Comparison of ENCODE assay signal across 11 mouse cellular contexts in genomic region chr1:59902634-59903033, GRCm38 (mm10). TPM values are rescaled to one million over a fixed set of nuclear protein-coding genes. Genes with fewer than 3 reads are reported as not detected.
DNase-seq lines count a peak whose midpoint lies in the region; TF ChIP-seq lines count a peak whose summit lies in the region.
"Had no signal": no experiment of that assay in that cellular context is flagged by ENCODE, and none has a peak within 500 bp of the region (broad histone marks: within the 10 kb centered on the region; RNA-seq: fewer than 3 reads in every experiment).

No protein-coding gene starts in this region.

- H3K4me3 ChIP-seq in kidney, adult 2 months (ENCODE audit: insufficient read depth, low read depth, low read length) = no peak overlapping the region
- no peak overlapping the region for H3K4me3 ChIP-seq in myocyte
- H3K4me3 ChIP-seq: limb, embryonic 13.5 days; neural tube, embryonic 15.5 days had no signal

- no peaks in the 10 kb centered on the region for H3K27me3 ChIP-seq in kidney, adult 2 months (replicated peaks; ENCODE audit: control insufficient read depth, insufficient read depth, low read length)
- no peaks in the 10 kb centered on the region for H3K27me3 ChIP-seq in myocyte (ENCODE audit: control insufficient read depth, insufficient read depth, insufficient read length)
- H3K27me3 ChIP-seq: limb, embryonic 13.5 days; neural tube, embryonic 15.5 days had no signal

- TF ChIP-seq CTCF in kidney, adult 2 months (conservative IDR thresholded peaks at IDR 0.05; ENCODE audit: insufficient read depth, insufficient read length, low read depth, low read length) = no peak

- TF ChIP-seq POLR2A in kidney, adult 2 months (IDR thresholded peaks at IDR 0.05; ENCODE audit: low read depth, low read length) = no peak
- TF ChIP-seq POLR2A in myocyte (IDR thresholded peaks at IDR 0.05; ENCODE audit: insufficient read length, low read depth) = no peak

- H3ac ChIP-seq in myocyte (ENCODE audit: control insufficient read depth, insufficient read length) = no peak overlapping the region

- DNase-seq in adrenal gland, adult (ENCODE audit: inconsistent age in 2 of 2, low spot score in 1 of 2) = peak; percentile 45 to 64
- DNase-seq in adrenal gland, postnatal 10 days = no peak
- DNase-seq in kidney, adult 2 months = peak; percentile 88
- DNase-seq in kidney, adult 18-20 months = no peak
- DNase-seq in kidney, postnatal 10 days = peak; percentile 60
- DNase-seq in left cerebral cortex, adult 18-20 months (ENCODE audit: low spot score in 2 of 2) = no peak
- DNase-seq in cerebellum, postnatal 4 days (ENCODE audit: low spot score in 2 of 2) = no peak
- DNase-seq: midbrain, embryonic 14.5 days had no signal

- WGBS in kidney, adult 2 months = 46% methylated on average over 3 of the region's 3 CpGs

- no peaks in the 10 kb centered on the region for H3K79me2 ChIP-seq in myocyte (ENCODE audit: control insufficient read depth, insufficient read depth)

- H3K4me1 ChIP-seq in kidney, adult 2 months (ENCODE audit: control insufficient read depth, insufficient read depth, low read length) = peaks cover 28% of the 10 kb centered on the region
- H3K4me1 ChIP-seq: neural tube, embryonic 15.5 days had no signal

- peak overlapping the region; percentile 39 for H3K4me2 ChIP-seq in myocyte (ENCODE audit: low read depth)
- H3K4me2 ChIP-seq: limb, embryonic 13.5 days; neural tube, embryonic 15.5 days had no signal

- H3K36me3 ChIP-seq in kidney, adult 2 months (ENCODE audit: control insufficient read depth, insufficient read depth, low read length) = no peaks in the 10 kb centered on the region
- H3K36me3 ChIP-seq in myocyte (ENCODE audit: control insufficient read depth, insufficient read depth) = no peaks in the 10 kb centered on the region
- H3K36me3 ChIP-seq: limb, embryonic 13.5 days; neural tube, embryonic 15.5 days had no signal

- peak overlapping the region; percentile 93 for H3K27ac ChIP-seq in kidney, adult 2 months (ENCODE audit: insufficient read depth, low read depth, low read length)
- H3K27ac ChIP-seq: limb, embryonic 13.5 days; neural tube, embryonic 15.5 days had no signal

TF ChIP-seq in myocyte, 11 proteins besides CTCF, POLR2A, EP300 and RAD21:
- TF ChIP-seq MYOD1 (IDR thresholded peaks at IDR 0.05; ENCODE audit: control insufficient read depth in 1 of 3, insufficient read length in 2 of 3, low read depth in 2 of 3) = peak in 2 of 3 experiments; percentile 33 to 69
- no peak for TF ChIP-seq POLR2AphosphoS2 (IDR thresholded peaks at IDR 0.05; ENCODE audit: insufficient read length, low read depth)

RNA-seq across cellular contexts. Expression of gene Fam117b, which starts 10.2 kb away (rescaled TPM):
- total RNA-seq in adrenal gland, postnatal 10 days (2021) = 10 to 100 TPM; 31.9 to 34.3 TPM
- polyA plus RNA-seq in kidney, adult 2 months (2012; rRNA removed) = 11.5 and 11.9 TPM in 2 replicates
- 4.3 TPM for polyA plus RNA-seq in myocyte (2012; fragmentation: generic; extraction: Trizol)
- 10 to 100 TPM; 55.5 to 56.7 TPM for total RNA-seq in left cerebral cortex, adult 18-20 months (2021)

Comparison
In these comparisons a context has a peak if more than half of its experiments do, and no peak if none do; other contexts are left out.
1. DNase-seq: peak in adrenal gland, adult (2 of 2), kidney, adult 2 months (single experiment) and kidney, postnatal 10 days (single experiment); none in adrenal gland, postnatal 10 days (single experiment), kidney, adult 18-20 months (single experiment), left cerebral cortex, adult 18-20 months (0 of 2) and cerebellum, postnatal 4 days (0 of 2).